Mouse (Mus musculus): ENCODE measurements around the gene Tgm2. TPM values are rescaled to one million over a fixed set of nuclear protein-coding genes. Genes with fewer than 3 reads are reported as not detected.

The Tgm2 gene
- total RNA-seq, 2 experiments from 2014 or later: 162 to 208 TPM

DNA sequence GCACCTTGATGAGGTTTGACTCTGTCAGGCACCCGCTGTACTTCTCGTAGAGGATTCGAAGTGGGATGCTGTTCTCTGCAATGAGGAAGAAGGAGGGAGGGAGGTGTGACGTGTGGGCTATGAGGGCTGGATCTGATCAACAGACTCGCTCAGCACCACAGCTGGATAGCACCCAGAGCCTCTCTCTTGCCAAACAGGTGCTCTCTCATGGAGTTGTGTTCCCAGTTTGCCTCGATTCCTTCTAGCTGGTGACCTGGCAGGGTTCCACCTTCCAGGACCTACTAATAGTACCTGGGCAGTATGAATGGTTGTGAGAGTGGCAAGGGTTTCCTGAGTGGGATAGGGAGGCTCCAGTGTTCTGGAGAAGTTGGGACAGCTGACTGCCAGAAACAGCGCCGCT is 26.0 kb downstream of the Tgm2 start:
- intact Hi-C loops (cut with DNase I): no loop called here
- no peak for DNase-seq

DNA sequence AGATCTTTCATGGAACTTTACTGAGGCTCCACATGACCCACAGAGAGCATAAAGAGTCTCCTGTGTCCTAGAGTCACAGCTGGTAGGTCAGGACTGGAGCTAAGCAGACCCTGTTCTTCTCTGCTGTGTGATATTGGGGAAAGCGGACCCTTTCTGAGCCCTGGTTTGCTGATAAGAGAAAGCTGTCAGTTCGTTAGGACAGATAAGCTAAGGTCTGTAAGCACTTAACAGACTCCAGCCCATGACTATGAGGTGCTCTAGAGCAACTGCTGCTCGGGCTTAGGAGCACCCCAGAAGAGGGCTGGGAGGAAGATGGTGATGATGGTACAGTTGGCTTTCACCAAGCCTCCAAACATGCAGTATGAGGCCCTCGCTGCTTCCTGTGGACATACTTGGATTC is 27.1 kb downstream of the Tgm2 start:
- intact Hi-C loops (cut with DNase I): no loop called here
- DNase-seq: no peak

DNA sequence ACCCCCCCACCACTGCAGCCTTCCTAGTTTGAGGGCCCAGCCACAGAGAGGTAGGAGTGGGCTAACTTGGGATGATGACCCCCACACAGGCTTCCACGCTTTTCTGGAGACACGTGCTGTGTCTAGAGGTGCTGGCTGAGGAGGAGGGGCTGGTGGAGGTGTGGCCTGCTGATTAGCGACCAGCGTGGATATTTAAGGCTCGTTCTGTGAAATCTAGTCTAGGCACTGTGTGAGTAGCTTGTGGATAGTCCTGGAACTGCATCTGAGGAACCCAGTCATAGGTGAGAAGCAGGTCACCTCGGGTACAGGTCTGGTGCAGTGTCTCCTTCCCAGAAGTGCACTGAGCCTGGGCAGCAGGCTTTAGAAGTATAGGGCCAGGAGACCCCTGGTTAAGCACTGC is 29.6 kb downstream of the Tgm2 start:
- DNase-seq: no peak
- intact Hi-C loops (cut with DNase I): no loop called here

DNA sequence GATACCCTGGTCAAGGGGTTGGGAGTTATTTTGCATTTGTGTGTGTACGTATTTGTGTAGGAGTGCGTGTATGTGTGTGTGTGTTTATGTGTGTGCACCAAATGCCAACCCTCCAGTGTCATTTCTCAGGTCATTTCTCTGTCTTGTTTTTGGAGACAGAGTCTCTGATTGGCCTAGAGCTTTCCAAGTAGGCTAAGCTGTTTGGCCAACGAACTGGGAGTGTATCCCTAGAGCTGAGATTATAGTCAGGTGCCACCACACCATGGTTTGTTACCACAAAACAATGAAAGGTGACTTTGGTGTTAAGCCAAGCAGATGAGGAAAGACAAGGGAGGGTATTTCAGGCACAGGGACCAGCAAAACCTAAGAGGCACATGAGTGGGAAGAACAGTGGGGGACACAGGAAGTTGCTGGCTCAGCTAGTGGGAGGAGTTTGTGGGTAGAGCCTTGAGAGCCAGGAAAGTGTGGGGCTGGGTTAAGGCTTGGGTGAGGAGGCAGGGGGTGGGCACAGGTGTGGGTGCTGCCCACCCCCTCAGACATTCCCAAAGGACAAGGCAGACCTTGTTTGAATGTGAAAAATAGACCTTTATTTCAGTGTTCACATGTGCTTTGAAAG is 30.3 kb downstream of the Tgm2 start:
- intact Hi-C loops (cut with DNase I): no loop called here
- no peak for DNase-seq

DNA sequence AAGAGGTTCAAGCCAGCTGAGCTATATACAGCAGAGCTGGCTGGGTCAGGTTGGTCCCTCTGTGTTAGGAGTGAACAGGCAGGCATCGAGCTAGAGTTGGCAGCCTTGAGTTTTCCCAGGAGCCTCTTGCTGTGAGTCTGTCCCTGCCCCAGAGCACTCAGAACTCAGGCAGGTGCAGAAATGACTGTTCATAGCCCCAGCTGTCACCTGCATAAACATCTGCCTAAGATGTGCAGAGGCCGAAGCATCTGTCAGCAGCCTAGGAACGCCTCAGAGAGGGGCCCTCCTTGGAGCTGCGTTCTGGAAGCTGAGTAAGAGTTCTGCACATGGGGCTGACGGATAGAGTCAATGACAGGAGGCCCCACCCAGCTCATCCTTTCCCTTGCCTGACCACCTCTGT is 31.3 kb downstream of the Tgm2 start:
- intact Hi-C loops (cut with DNase I): no loop called here
- peak in 1 of 2 experiments; percentile 32 for DNase-seq

DNA sequence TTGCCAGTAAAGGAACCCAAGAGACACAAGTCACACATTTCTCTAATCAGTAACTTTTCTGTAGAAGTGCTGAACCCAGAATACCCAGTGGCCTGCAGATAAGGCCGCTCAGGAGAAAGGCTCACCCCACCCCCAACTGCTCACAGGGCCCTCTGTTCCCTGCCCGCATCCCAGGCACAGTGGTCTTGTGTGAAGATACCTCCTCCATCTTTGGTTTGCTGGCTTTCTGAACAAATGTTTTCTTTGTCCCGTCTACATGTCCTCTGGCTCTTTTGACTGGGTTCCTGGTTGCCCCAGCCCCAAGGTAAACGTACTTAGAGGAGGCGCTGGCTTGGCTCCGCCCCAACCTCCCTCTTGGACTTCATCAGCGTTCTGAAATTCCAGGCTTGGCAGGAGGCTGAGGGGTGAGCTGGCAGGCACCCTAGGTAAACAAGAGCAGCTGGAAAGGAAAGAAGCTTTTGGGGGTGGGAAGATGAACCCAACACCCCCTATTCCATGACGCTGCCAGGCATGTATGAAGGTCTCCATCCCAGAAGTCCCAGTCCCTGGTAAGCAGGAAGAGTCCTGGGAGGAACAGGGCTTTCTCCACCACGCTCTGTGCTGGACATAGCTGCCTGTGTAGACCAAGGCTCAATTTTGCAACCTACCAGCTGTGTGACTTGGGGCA is 32.5 kb downstream of the Tgm2 start:
- peak; percentile 90 to 91 for DNase-seq
- intact Hi-C loops (cut with DNase I): no loop called here

DNA sequence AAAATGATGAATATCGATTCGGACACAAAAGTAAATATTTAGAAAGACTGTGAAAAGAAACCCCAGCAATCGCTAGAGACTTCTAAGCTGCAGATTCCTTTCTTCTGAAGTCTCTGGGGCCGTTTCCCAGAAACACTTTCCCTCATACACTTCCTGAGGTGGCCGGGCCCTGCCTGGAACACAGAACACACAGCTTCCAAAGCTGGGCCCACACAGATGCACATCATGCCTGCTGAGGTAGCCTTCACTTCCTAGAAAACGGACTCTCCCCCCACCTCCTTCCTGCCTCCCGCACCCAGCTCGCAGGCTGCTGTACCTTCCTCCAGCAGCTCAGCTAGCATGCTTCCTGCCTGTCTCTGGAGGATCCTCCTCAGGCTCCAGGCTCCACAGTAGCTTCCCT is 36.7 kb downstream of the Tgm2 start:
- intact Hi-C loops (cut with DNase I): no loop called here

DNA sequence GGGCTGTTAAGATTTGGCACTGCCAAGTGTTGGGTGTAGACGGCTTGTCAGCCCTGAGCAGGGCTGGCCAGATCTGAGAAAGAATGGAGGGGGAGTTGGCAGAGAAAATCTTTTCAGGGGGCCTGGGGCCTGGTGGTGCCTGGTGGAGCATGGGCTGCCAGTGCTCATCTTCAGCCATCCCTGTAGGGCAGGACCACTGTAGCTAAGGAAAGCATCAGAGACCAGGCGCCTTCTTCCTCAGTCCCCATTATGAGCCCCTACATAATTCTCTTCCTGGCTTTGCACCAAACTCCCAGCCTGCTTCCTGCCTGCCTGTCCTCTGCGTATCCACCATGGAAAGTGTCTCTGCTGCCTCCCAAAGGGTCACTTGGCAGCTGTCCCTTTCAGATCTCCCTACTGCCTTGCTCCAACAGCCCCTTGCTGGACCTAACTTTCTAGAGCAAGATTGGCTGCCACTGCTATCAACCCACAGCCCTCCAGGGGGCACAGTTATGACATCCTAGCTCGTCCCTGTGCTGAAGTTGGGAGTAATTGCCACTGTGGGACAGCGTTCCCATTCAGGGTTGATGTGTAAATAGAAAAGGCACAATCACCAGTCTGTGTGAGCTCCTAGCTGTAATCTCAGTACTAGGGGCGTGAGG is 39.2 kb downstream of the Tgm2 start:
- intact Hi-C loops (cut with DNase I): loop anchor here (1.0 kb wide), 2 partner anchors 39 to 97 kb away; partner anchors contain the start of gene Tgm2
- DNase-seq: peak; percentile 78 to 83

More for the DNA sequence above, 36.7 kb downstream of the Tgm2 start:
- DNase-seq: peak in 1 of 2 experiments; percentile 39

DNA sequence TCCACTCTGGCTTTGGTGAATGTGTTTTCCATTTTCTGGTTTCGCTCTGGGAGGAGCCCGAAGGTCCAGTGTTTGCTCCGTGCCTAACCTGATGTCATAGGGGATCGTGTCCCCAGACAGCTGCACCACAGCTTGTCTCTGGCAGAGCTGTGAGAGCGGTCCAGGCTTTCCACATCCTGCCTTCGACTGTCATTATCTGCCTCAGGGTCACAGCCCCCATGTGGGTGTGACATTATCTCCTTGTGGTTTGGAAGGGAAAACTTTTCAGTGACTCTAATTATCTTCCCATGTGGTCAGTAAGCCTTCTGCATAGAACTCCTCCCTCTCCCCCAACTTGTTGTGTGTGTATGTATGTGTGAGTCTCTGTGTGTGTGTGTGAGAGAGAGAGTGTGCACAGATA is 40.6 kb downstream of the Tgm2 start:
- peak in 1 of 2 experiments; percentile 57 for DNase-seq

DNA sequence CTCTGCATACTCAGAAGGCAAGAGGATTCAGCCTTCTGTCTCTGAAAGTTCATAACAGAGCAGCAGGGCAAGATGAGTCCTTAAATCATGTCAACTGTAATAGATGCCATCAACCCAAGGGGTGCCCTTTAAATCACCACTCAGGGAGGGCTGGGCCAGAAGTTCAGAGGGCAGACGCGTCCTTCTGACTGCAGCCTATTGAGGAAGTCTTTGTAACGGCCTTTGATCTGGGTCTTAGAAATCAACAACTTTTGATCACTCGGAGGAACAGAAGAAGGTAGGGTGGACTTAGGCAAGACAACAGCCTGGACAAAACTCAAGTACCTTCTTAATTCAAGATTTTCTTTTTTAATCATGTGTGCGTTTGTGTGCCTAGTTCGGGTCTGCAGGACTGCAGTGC is 41.3 kb downstream of the Tgm2 start:
- DNase-seq: no peak
- intact Hi-C loops (cut with DNase I): no loop called here

More for the DNA sequence above, 40.6 kb downstream of the Tgm2 start:
- intact Hi-C loops (cut with DNase I): no loop called here

DNA sequence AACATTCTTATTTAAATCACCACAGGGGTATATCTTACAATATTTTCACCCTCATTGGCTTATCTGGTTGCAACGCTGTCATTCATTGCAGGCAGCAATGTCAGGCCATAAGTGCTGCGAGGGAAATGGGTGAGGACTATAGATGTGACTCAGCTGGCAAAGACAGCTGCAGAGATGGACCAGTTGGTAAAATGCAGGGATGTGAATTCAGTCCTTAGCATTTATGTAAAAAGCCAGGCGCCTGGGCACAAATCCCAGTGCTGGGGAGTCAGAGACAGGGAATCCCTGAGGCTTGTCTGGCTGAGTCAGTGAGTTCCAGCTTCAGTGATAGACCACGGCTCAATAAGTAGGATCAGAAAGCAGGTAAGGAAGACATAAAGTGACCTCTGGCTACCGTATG is 44.5 kb downstream of the Tgm2 start:
- no peak for DNase-seq
- intact Hi-C loops (cut with DNase I): no loop called here

DNA sequence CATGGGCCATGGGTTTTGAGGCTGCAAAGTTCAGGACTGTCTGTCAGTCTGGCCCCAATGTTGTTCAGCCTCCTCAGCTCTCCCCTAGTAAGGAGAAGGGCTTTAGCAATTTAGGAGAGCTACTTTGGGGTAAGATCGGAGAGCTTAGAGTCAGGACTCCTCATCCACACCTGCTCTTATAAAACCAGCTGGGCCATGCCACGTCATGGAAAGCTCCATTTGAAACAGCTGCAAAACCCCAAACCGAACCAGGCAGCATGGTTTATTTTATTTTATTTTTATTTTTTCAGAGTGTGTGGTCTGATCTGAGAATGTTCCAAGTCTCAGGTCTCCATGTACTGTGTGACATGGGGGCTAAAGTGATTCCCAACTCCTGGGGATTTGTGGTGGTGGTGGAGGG is 46.7 kb downstream of the Tgm2 start:
- no peak for DNase-seq
- intact Hi-C loops (cut with DNase I): no loop called here

DNA sequence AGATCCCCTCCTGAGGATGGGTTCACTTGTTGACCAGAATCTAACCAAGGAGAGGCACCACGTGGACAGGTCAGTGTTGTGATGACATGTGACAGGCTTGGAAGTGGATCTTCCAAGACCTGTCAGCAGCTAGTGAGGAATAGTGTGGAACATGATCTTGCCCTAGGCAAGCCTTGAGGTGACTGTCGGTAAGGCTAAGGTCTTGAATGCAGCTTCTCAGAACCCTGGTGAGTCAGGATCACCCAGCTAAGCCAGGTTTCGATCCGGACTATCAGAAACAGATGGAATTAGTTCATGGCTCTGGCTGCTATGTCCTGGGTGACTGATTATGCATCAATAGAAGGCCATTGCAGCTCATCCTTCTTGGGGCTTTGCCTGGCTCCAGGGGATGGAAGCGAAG is 47.5 kb downstream of the Tgm2 start:
- intact Hi-C loops (cut with DNase I): no loop called here

DNA sequence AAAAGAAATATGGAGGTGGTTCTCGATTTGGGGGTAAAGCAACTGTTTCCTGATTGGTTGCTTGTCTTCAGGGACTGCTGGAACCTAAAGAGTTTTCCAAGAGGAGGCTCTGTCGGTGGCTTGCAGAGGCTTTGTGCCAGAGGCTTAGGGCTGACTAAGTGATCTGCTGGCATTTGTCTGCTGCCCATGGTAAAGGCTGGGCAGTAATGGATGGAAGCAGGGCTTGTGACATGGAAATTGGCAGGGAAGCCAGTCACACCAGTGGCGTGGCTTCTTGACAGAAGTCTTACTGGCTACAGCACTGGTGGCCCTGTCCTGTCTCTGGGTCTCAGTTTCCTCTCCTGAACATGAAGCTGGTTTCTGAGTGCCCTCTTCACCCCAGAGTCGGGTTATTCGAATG is 49.2 kb downstream of the Tgm2 start:
- DNase-seq: no peak

More for the DNA sequence above, 47.5 kb downstream of the Tgm2 start:
- DNase-seq: no peak

DNA sequence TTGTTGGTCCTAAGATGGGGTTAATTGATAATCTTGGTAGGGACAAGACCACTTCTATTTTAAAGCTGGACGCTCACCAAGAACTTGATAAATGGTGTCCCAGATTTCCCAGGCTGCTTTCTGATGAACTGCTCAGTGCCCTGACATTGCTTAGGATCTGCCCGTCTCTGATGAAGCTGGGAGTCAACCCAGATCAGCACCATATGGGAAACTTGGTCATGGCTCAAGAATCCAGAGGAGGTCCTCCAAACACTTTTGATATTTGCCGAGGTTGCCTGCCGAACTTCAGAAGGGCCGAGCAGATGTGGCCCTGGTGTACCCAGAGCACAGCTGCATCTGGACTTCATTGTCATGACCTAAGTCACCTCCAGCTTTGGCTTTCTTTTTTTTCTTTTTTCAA is 51.4 kb downstream of the Tgm2 start:
- peak in 1 of 2 experiments; percentile 58 for DNase-seq
- intact Hi-C loops (cut with DNase I): no loop called here

More for the DNA sequence above, 49.2 kb downstream of the Tgm2 start:
- intact Hi-C loops (cut with DNase I): no loop called here

DNA sequence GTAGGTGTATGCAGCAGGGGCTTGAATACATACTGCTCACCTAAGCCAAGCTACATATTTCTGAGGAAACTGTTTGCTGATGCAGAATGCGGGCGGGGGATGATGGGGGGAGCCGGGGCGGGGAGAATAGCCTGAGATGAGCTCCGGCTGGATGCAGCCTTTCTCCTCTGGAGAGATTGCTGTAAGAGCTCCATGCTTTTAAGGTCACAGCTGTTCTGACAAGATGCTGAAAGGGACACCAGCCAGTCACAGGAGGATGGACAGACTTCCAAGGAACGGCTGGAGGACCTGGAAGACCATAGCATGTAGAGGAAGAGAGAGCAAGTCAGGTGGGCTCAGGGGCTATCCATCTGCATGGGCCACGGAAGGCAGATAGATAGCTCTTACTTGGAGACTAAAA is 51.9 kb downstream of the Tgm2 start:
- peak in 1 of 2 experiments; percentile 56 for DNase-seq

DNA sequence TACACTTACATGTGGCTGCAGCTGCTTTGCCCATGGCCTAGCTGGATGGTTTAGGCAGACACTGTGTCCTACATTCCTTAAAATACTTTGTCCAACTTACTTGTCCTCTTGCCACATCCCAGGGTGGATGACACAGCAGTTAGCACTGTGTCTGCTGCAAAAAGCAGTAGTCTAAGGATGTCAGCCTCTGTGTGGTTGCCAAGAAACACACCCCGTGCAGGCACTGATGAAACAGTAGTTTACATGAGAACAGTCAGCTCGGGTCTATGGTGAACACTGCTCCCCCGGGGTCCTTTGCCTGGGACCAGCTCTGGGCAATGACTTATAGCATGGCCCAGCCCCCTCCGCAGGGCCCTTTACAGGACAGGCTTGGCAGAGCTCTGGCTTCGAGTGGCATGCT is 52.9 kb downstream of the Tgm2 start:
- DNase-seq: peak in 1 of 2 experiments; percentile 40
- intact Hi-C loops (cut with DNase I): no loop called here

More for the DNA sequence above, 51.9 kb downstream of the Tgm2 start:
- intact Hi-C loops (cut with DNase I): no loop called here

DNA sequence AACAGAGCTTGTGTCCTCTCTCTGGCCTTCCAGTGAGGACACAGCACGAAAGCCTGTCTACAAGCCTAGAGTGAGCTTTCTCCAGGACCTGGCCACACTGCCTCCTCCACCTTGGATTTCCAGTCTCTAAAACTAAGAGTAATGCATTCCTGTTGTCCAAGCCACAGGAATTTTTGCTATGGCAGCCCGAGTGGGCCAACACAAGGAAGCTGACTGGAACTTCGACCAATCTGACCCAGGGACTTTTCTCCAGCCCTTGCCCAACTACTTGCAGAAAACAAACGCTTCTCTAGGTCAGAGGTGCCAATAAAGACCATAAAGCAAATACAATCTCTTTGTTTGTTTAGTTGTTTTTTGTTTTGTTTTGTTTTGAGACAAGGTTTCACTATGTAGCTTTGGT is 56.1 kb downstream of the Tgm2 start:
- intact Hi-C loops (cut with DNase I): no loop called here
- no peak for DNase-seq

DNA sequence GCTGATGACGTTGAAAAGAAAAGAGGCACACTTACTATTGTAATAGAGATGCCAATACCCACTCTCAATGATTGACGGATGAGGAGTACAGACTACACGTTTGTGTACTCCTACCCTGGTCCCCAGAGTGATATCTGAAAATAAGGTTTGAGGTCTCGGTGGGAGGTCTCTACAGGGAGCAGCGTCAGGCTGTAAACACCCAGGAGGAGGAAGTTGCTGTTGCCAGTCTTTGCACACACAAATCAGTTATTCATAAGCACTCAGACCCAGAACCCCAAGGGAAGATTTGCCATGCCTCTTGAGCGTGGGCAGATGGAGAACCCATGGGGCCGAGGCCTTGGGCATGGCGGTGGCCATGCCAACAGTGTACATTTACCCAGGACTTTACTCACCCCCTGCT is 61.8 kb downstream of the Tgm2 start:
- DNase-seq: no peak
- intact Hi-C loops (cut with DNase I): no loop called here

DNA sequence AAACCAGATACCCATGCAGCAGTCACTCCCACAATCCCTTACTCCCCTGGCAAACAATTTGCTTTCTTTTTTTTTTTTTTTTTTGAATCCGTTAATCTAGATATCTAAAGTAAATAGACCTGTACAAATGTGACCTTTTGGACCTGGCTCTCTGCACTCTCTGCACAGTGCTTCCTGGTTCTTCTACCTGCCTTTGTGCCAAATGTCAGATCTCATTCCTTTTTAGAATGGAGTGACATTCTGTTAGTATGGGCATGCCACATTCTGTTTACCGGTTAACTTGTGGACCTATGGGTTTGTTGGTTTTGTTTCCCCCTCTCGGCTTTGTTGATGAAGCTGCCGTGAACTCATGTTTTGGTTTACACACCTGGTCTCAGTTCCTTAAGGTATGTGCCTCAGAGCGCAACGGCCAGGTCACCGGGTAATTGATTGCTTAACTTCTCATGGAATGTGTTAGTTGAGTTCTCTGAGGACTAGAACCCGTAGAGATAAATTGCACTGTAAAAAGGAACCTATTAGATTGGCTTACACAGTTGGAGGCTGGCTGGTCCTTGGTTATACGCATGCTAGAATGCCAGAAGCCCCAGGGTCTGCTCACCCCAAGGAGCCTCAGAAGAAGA is 65.5 kb downstream of the Tgm2 start:
- intact Hi-C loops (cut with DNase I): no loop called here
- no peak for DNase-seq

DNA sequence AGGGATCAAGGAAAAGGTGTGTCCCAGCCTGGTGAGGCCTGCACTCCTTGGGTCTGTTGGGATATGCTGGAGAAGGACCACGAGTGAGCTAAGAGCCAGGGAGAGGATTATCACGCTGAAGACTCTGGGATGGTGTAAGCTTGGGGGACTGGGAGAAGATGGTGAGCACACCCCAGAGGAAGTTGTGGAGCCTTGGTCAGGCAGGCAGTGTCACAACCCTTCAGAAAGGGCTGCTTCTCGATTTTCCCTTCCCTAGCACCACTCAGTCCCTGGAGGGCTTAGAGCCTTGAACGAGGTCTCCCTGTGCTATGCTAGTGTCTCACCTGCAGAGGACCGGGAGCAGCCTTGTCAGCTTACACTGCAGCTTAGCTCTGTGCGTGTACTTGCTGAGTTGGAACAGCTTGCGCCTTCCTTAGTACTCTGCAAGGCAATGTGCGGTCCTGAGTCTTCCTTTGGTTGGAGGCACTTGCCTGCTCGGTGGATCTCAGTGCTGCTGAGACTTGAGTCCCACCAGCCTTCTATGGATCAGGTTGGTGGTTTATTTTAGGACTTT is 66.3 kb downstream of the Tgm2 start:
- DNase-seq: no peak
- intact Hi-C loops (cut with DNase I): no loop called here
